Mouse (Mus musculus) limb, embryonic 12.5 days (tissue): ENCODE results near the gene G6pdx. TPM values are rescaled to one million over a fixed set of nuclear protein-coding genes. Genes with fewer than 3 reads are reported as not detected.

ENCODE experiments used
- ATAC-seq: fragments of 200-750 bp; cut with Nextera tagmentation; 2 replicates; pipeline ENCODE4 v1.8.0; 2017; ENCODE audit warnings: low read depth, moderate TSS enrichment; ENCODE audit not compliant: insufficient number of reproducible peaks, insufficient read depth, low FRiP score, low TSS enrichment
- H3K27ac ChIP-seq: fragments of 300-500 bp; sonication (generic); 2 replicates; pipeline ENCODE4 v1.5.1; 2016; ENCODE audit warnings: mild to moderate bottlenecking, moderate library complexity
- H3K27me3 ChIP-seq: fragments of 300-500 bp; sonication (generic); 2 replicates; pipeline ENCODE4 v1.6.1; 2016; ENCODE audit warnings: mild to moderate bottlenecking, moderate library complexity
- H3K36me3 ChIP-seq: fragments of 300-500 bp; sonication (generic); 2 replicates; pipeline ENCODE4 v1.6.1; 2016; ENCODE audit warnings: mild to moderate bottlenecking, moderate library complexity
- H3K4me1 ChIP-seq: fragments of 300-500 bp; sonication (generic); replicated peaks from 2 replicates; pipeline ENCODE4 v1.6.1; 2016
- H3K4me2 ChIP-seq: fragments of 300-500 bp; sonication (generic); 2 replicates; pipeline ENCODE4 v1.6.1; 2016; ENCODE audit warnings: mild to moderate bottlenecking, moderate library complexity
- H3K4me3 ChIP-seq: fragments of 300-500 bp; sonication (generic); replicated peaks from 2 replicates; pipeline ENCODE4 v1.5.1; 2016; ENCODE audit warnings: mild to moderate bottlenecking
- H3K9ac ChIP-seq: fragments of 300-500 bp; sonication (generic); replicated peaks from 2 replicates; pipeline ENCODE4 v1.6.1; 2016; ENCODE audit warnings: mild to moderate bottlenecking, moderate library complexity
- H3K9me3 ChIP-seq: fragments of 300-500 bp; sonication (generic); 2 replicates; pipeline ENCODE4 v1.6.1; 2016; ENCODE audit warnings: mild to moderate bottlenecking, moderate library complexity
- WGBS: fragments of 180-500 bp; shearing (Covaris S2); methylation state at CpG from one replicate; pipeline ENCODE4 v1.1.7; 2016; 5-methylcytosine and 5-hydroxymethylcytosine counted together
- polyA plus RNA-seq: library from polyadenylated mRNA; unstranded; fragments of >200 nt; fragmentation: Nextera tagmentation; extraction: Ambion mirVana; gene quantifications from 2 replicates; pipeline ENCODE4 v1.2.1, GENCODE M21; 2016

Gene G6pdx
- 44.1 and 46.0 TPM in 2 replicates for polyA plus RNA-seq

GRCm38 (mm10) chrX:74428826-74429276 is at the start of gene G6pdx:
Gene G6pdx, minus strand, starts transcription at chrX:74429194.
- no peaks in the 10 kb centered on the region for H3K27me3 ChIP-seq
- H3K36me3 ChIP-seq: peaks cover 3% of the 10 kb centered on the region; the same call in 1 of the 2 replicates
- no peaks in the 10 kb centered on the region; the same call in 1 of the 2 replicates for H3K4me1 ChIP-seq
- 20% methylated on average over 25 of the region's 25 CpGs for WGBS
- no peaks in the 10 kb centered on the region for H3K9me3 ChIP-seq
- H3K4me2 ChIP-seq: peak within 1 kb of the TSS; percentile 58
- peak within 1 kb of the TSS; percentile 58 for H3K9ac ChIP-seq
- peak within 1 kb of the TSS; percentile 52 for H3K4me3 ChIP-seq
- H3K27ac ChIP-seq: peak within 1 kb of the TSS; percentile 86
- peak; percentile 78 for ATAC-seq

DNA sequence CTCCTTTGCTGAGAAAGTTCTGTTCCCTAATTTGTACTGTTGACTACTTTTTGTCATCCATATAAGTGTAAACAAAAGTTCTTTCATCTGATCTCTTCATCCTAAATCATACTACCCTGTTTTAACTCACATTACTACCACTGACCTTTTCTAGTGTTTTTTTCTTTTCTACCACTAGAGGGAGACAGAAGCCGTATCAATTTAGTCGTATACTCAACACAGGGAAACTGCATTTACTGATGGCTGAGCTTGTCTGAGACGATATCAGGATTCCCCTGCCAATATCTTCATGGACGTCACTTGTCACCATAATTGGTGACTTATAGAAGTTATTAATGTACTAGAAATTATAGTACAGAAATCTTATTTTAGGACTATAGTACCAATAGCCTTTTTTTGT is 23.8 kb upstream of the G6pdx start:
- Histone ChIP-seq H3K27ac (no peak overlapping the region), H3K9me3 (no peaks in the 10 kb centered on the region), H3K4me1 (no peaks in the 10 kb centered on the region), H3K4me2 (no peak overlapping the region), H3K4me3 (no peak overlapping the region), H3K9ac (no peak overlapping the region), H3K27me3 (no peaks in the 10 kb centered on the region), H3K36me3 (peaks cover 12% of the 10 kb centered on the region; the same call in 1 of the 2 replicates)
- no peak for ATAC-seq
- WGBS: 16% methylated on average over 4 of the region's 4 CpGs

DNA sequence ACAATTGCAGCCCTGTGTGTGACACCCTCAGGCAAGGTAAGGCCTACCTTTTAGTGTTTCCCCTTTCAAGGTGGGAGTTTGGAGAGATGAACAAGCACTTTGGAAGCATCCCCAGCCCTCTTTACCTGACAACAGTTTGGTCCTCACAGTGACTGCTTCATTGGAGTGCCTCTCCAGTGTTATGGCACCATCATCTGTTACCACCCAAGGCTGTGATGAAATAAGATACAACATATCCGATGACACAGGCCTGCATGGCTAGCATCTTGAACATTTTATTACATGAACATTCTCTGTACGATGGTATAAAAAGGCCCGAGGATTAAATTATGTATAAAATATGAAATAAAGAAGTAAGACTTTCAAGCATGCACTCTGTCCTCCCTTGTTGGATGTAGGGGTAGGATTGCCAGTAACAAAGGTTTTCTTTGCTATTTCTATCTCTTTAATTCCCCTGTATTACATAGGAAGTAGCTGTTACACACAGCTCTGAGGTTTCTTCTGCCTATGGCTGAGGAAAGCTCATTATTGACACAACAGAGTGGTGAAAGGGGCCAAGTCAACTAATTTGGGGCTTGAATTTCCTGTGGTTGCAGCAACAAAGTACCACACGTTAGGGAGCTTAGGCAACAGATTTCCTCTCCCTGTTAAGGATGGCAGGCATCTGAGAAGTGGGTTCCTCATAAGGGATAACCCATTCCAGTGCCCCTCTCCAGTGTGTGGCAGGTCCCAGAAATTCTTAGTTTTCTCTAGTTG is 22.3 kb upstream of the G6pdx start:
- no peak overlapping the region for H3K4me3 ChIP-seq
- no peaks in the 10 kb centered on the region for H3K4me1 ChIP-seq
- no peaks in the 10 kb centered on the region for H3K9me3 ChIP-seq
- H3K27me3 ChIP-seq: no peaks in the 10 kb centered on the region
- WGBS: 86% methylated on average over 4 of the region's 4 CpGs
- H3K4me2 ChIP-seq: no peak overlapping the region
- H3K27ac ChIP-seq: no peak overlapping the region
- H3K36me3 ChIP-seq: peaks cover 14% of the 10 kb centered on the region; the same call in 1 of the 2 replicates
- H3K9ac ChIP-seq: no peak overlapping the region
- ATAC-seq: no peak

GRCm38 (mm10) chrX:74429290-74429821 is 362 bp upstream of the G6pdx start:
- Histone ChIP-seq H3K4me1 (no peaks in the 10 kb centered on the region; the same call in 1 of the 2 replicates), H3K9ac (peak overlapping the region; percentile 58), H3K4me3 (peak overlapping the region; percentile 52), H3K27me3 (no peaks in the 10 kb centered on the region), H3K27ac (peak overlapping the region; percentile 86), H3K36me3 (peaks cover 8% of the 10 kb centered on the region; the same call in 1 of the 2 replicates), H3K9me3 (no peaks in the 10 kb centered on the region), H3K4me2 (peak overlapping the region; percentile 58)
- WGBS: 18% methylated on average over 22 of the region's 22 CpGs
- ATAC-seq: peak; percentile 65

DNA sequence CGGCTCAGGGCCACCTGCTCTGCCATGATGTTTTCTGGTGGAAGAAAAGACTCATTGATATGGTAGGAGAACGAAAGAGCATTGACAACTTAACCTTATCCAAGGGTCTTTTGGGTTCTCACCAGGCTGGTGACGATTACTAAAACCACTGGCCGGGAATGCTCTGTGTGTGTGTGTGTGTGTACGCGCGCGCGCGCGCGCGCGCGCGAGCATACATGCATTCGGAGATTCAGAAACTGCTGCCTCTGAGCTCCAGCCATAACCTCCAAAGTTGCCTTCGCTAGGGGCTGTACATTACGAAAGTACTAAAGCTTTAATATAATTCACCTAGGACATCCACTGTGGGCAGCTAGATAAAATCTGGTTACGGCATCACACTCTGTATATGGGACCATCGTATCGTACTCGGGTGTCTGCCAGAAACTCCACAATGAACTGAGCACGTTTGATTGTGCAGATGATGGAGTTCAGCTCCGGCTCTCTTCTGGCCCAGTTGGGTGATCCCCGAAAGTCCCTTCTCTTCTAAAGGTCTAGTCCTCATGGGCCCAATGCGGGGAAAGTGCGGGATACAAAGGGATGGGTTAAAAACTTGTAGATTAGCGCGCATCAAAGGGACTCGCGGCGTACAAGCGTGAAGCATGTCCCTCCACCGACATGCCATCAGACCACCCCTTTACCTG is 708 bp downstream of the G6pdx start:
- H3K36me3 ChIP-seq: no peaks in the 10 kb centered on the region
- H3K27me3 ChIP-seq: no peaks in the 10 kb centered on the region
- no peaks in the 10 kb centered on the region for H3K9me3 ChIP-seq
- peak overlapping the region; percentile 86 for H3K27ac ChIP-seq
- H3K4me2 ChIP-seq: peak overlapping the region; percentile 58
- 22% methylated on average over 35 of the region's 35 CpGs for WGBS
- H3K4me1 ChIP-seq: no peaks in the 10 kb centered on the region; the same call in 1 of the 2 replicates
- H3K9ac ChIP-seq: peak overlapping the region; percentile 42; the same call in 1 of the 2 replicates
- ATAC-seq: peak; percentile 43; the same call in 1 of the 2 replicates
- peak overlapping the region; percentile 52 for H3K4me3 ChIP-seq

DNA sequence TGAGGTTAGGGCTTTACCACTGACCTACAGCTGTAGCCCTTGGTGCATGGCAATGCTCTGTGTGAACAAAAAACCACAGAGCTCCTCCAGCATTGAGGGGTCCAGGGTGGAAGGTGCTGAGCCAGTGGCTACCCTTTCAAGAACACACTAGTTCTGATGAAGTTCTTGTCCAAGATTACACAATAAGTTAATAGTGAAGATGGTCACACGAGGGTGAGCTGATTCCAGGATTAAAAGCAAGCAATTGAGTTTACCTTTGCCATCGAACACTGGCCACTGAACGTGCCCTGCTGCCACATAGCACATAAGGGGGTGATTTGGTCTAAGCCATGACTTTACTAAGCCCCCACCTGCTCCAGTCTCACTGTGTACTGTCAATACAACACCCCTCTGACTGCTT is 1.9 kb downstream of the G6pdx start:
- H3K4me2 ChIP-seq: no peak overlapping the region

GRCm38 (mm10) chrX:74426256-74426655 is 2.7 kb downstream of the G6pdx start:
- no peak for ATAC-seq
- H3K9ac ChIP-seq: no peak overlapping the region

More for the DNA sequence above, 1.9 kb downstream of the G6pdx start:
- WGBS: 79% methylated on average over 3 of the region's 3 CpGs
- H3K9ac ChIP-seq: no peak overlapping the region
- H3K4me1 ChIP-seq: no peaks in the 10 kb centered on the region; the same call in 1 of the 2 replicates
- H3K27me3 ChIP-seq: no peaks in the 10 kb centered on the region
- no peak overlapping the region for H3K4me3 ChIP-seq
- no peaks in the 10 kb centered on the region for H3K9me3 ChIP-seq
- no peak overlapping the region for H3K27ac ChIP-seq
- no peaks in the 10 kb centered on the region for H3K36me3 ChIP-seq
- no peak for ATAC-seq

DNA sequence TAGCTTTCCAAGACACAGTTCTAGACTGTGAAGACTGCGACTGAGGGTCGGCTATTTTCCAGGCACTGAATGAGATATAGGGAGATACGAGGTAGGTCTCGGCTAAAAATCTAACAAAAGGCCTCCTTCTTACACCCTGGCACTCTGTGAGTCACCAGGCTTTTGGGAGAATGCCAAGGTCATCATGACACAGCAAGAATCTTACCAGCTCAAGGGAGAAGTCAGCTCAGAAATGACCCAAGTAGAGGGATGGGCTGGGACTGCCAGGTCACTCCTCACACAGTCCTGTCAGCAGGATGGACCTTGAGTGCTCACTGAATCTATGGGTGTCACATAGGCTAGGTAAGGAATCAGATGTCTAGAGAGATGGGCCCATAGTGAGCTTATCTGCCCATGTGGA is 3.8 kb downstream of the G6pdx start:
- Histone ChIP-seq H3K4me2 (no peak overlapping the region), H3K27me3 (no peaks in the 10 kb centered on the region), H3K9ac (no peak overlapping the region), H3K27ac (no peak overlapping the region), H3K36me3 (no peaks in the 10 kb centered on the region), H3K9me3 (no peaks in the 10 kb centered on the region), H3K4me1 (no peaks in the 10 kb centered on the region; the same call in 1 of the 2 replicates), H3K4me3 (no peak overlapping the region)
- WGBS: 83% methylated on average over 4 of the region's 4 CpGs
- ATAC-seq: no peak

More at GRCm38 (mm10) chrX:74426256-74426655, 2.7 kb downstream of the G6pdx start:
- no peaks in the 10 kb centered on the region for H3K27me3 ChIP-seq
- no peaks in the 10 kb centered on the region; the same call in 1 of the 2 replicates for H3K4me1 ChIP-seq
- H3K4me2 ChIP-seq: no peak overlapping the region
- WGBS: 83% methylated on average over 1 of the region's 1 CpGs
- H3K36me3 ChIP-seq: no peaks in the 10 kb centered on the region
- no peaks in the 10 kb centered on the region for H3K9me3 ChIP-seq
- H3K27ac ChIP-seq: no peak overlapping the region
- no peak overlapping the region for H3K4me3 ChIP-seq

GRCm38 (mm10) chrX:74424443-74424842 is 4.6 kb downstream of the G6pdx start:
- Histone ChIP-seq H3K4me2 (no peak overlapping the region), H3K9me3 (no peaks in the 10 kb centered on the region), H3K27ac (no peak overlapping the region), H3K36me3 (no peaks in the 10 kb centered on the region), H3K27me3 (no peaks in the 10 kb centered on the region), H3K4me1 (no peaks in the 10 kb centered on the region; the same call in 1 of the 2 replicates), H3K9ac (no peak overlapping the region), H3K4me3 (no peak overlapping the region)
- ATAC-seq: no peak

- no peaks in the 10 kb centered on the region for H3K9me3 ChIP-seq
- H3K4me3 ChIP-seq: no peak overlapping the region
- H3K36me3 ChIP-seq: 0 out of 2 replicates have a peak, but pooled peaks cover 12% of the 10 kb centered on the region
- H3K4me2 ChIP-seq: no peak overlapping the region
- H3K4me1 ChIP-seq: no peaks in the 10 kb centered on the region
- ATAC-seq: no peak; the same call in 1 of the 2 replicates
- no peak overlapping the region for H3K9ac ChIP-seq
- H3K27me3 ChIP-seq: no peaks in the 10 kb centered on the region
- no peak overlapping the region for H3K27ac ChIP-seq
These were observed 15.6 kb downstream of the G6pdx start for GRCm38 (mm10) chrX:74413377-74413776.

- H3K27me3 ChIP-seq: no peaks in the 10 kb centered on the region
- H3K4me3 ChIP-seq: no peak overlapping the region
- no peak overlapping the region for H3K4me2 ChIP-seq
- H3K9ac ChIP-seq: no peak overlapping the region
- 0 out of 2 replicates have a peak, but pooled peaks cover 12% of the 10 kb centered on the region for H3K36me3 ChIP-seq
- no peaks in the 10 kb centered on the region for H3K4me1 ChIP-seq
- no peak for ATAC-seq
- no peaks in the 10 kb centered on the region for H3K9me3 ChIP-seq
- no peak overlapping the region for H3K27ac ChIP-seq
- 65% methylated on average over 2 of the region's 2 CpGs for WGBS
These were observed 20.7 kb downstream of the G6pdx start for GRCm38 (mm10) chrX:74408340-74408739.
